Mouse (Mus musculus) brown adipose tissue, adult 24 weeks (tissue): ENCODE results near the gene Casp8. TPM values are rescaled to one million over a fixed set of nuclear protein-coding genes. Genes with fewer than 3 reads are reported as not detected.

Source experiments
- polyA plus RNA-seq: library from polyadenylated mRNA; stranded (reverse); fragments of >200 nt; gene quantifications from 2 replicates; pipeline ENCODE4 v1.2.4, GENCODE M21; 2012; ENCODE audit not compliant: missing spikeins, insufficient read depth, insufficient read length

The Casp8 gene
- polyA plus RNA-seq, 1 experiment: 9.9 TPM

Other genes starting within 250 kb of the Casp8 start
- 25.8 and 36.1 TPM in 2 replicates for gene Fam126b, start 209.1 kb upstream of the Casp8 start, polyA plus RNA-seq
- 1,018 and 1,120 TPM in 2 replicates for gene Ndufb3, start 209.0 kb upstream of the Casp8 start, polyA plus RNA-seq
- 8.6 and 11.0 TPM in 2 replicates for gene Als2cr12, start 99.4 kb upstream of the Casp8 start, polyA plus RNA-seq
- 43.9 and 53.5 TPM in 2 replicates for gene Cflar, start 83.9 kb upstream of the Casp8 start, polyA plus RNA-seq
- 24.9 and 35.7 TPM in 2 replicates for gene Trak2, start 178.1 kb downstream of the Casp8 start, polyA plus RNA-seq
- gene Stradb, start 178.1 kb downstream of the Casp8 start, polyA plus RNA-seq: 53.2 and 63.6 TPM in 2 replicates